Comparison of ENCODE assay signal across 24 mouse cellular contexts in the genomic region with DNA sequence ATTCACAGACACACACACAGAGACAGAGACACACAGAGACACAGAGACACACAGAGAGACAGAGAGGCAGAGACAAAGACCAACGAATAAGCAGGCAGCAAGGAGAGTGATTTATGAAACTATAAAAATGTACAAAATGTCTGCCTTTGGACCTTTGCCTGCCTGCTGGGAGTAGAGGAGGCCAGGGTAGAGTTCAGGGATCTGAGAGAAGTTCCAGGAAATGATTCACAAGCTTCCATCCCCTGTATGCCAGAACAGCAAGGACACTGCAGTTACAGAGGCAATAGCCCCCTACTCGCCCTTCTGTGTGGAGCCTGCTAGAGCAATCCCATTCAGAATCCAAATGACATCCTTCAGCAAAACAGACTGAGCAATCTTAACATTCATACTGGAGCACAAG. TPM values are rescaled to one million over a fixed set of nuclear protein-coding genes. Genes with fewer than 3 reads are reported as not detected.
DNase-seq lines count a peak whose midpoint lies in the region.
"Had no signal": no experiment of that assay in that cellular context is flagged by ENCODE, and none has a peak within 500 bp of the region (broad histone marks: within the 10 kb centered on the region; RNA-seq: fewer than 3 reads in every experiment).

No protein-coding gene starts in this region.

- DNase-seq in adrenal gland, postnatal 14 days: peak; percentile 26
- no peak for DNase-seq in adrenal gland, postnatal 25 days
- peak; percentile 72 for DNase-seq in kidney, adult 9 months
- no peak for DNase-seq in kidney, adult 11 months
- peak; percentile 66 for DNase-seq in adipocyte (ENCODE audit: low spot score)
- DNase-seq in kidney, postnatal 14 days: peak; percentile 12
- no peak for DNase-seq in embryo, embryonic 9.5 days (ENCODE audit: extremely low spot score)
- DNase-seq in cerebellum, adult 11-12 months: no peak
- DNase-seq: adrenal gland, adult 8-10 months; cerebellum, adult 9-10 months; cerebellum, postnatal 36 days; gastrocnemius, adult 2 months; gastrocnemius, postnatal 36 days; heart, postnatal 10 days; layer of hippocampus, adult 9-11 months; lung, postnatal 4 days; right cerebral cortex, postnatal 4 days; thymus, adult 2 months; thymus, postnatal 36 days had no signal

RNA-seq across cellular contexts. Expression of a gene that starts 18.1 kb away (rescaled TPM):
- 7.9 and 13.1 TPM in 2 replicates for total RNA-seq in adrenal gland, postnatal 14 days (2021)
- 7.5 and 9.8 TPM in 2 replicates for total RNA-seq in adrenal gland, postnatal 25 days (2021)
- total RNA-seq: hematopoietic stem cell, adult 5-6 weeks; left cerebral cortex, adult 18-20 months; left cerebral cortex, postnatal 14 days; midbrain, postnatal 0 days had no signal

RNA-seq across cellular contexts. Expression of a gene that starts 32.0 kb away (rescaled TPM):
- total RNA-seq in adrenal gland, postnatal 14 days (2021): 1.8 TPM in 1 of 2 replicates, not detected in the other
- total RNA-seq in adrenal gland, postnatal 25 days (2021): not detected in 2 replicates
- total RNA-seq: adrenal gland, adult 8-10 months; hematopoietic stem cell, adult 5-6 weeks; left cerebral cortex, adult 18-20 months; left cerebral cortex, postnatal 14 days; MEL; midbrain, postnatal 0 days had no signal

Comparison
In these comparisons a context has a peak if more than half of its experiments do, and no peak if none do; other contexts are left out.
1. DNase-seq: peak in adrenal gland, postnatal 14 days (single experiment), kidney, adult 9 months (single experiment), adipocyte (single experiment) and kidney, postnatal 14 days (single experiment); none in adrenal gland, postnatal 25 days (single experiment), kidney, adult 11 months (single experiment), embryo, embryonic 9.5 days (single experiment) and cerebellum, adult 11-12 months (single experiment).